Mouse (Mus musculus): ENCODE measurements around the gene Cfdp1.
"Not testable (repeated sequence)": the region's sequence is repeated elsewhere in the genome, so short reads cannot be mapped to it uniquely, and the experiment has no call there.

Cfdp1 gene

GRCm38 (mm10) chr8:111855977-111856376, 1.9 kb upstream of the Cfdp1 start:
- no peak for DNase-seq

GRCm38 (mm10) chr8:111853219-111853618, 872 bp downstream of the Cfdp1 start:
- not testable (repeated sequence) for DNase-seq

GRCm38 (mm10) chr8:111846746-111847145, 7.3 kb downstream of the Cfdp1 start:
- no peak for DNase-seq

- DNase-seq, result no peak
Measured at GRCm38 (mm10) chr8:111835540-111835939, 18.6 kb downstream of the Cfdp1 start.

GRCm38 (mm10) chr8:111834011-111834410, 20.1 kb downstream of the Cfdp1 start:
- no peak for DNase-seq

- DNase-seq, result no peak
Measured at GRCm38 (mm10) chr8:111832983-111833382, 21.1 kb downstream of the Cfdp1 start.

DNA sequence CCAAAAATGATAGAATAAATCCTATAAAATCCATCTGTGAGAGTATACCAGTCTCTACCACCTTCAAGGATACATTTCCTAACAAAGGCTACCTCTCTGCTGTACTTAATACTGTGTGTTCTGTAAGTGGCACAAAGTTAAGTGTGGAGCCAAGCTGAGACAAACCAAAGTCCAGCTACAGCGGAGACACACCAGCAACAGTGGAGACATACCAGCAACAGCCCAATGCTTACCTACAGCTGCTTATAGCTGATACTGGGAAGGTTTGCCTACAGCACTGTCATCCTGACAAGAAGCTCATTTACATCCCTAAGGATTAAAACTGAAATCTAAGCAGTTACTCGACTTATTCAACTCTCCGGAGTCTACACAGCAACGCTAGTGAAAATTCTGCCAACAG, 22.1 kb downstream of the Cfdp1 start:
- no peak for DNase-seq

GRCm38 (mm10) chr8:111828595-111828994, 25.5 kb downstream of the Cfdp1 start:
- DNase-seq, result no peak

DNA sequence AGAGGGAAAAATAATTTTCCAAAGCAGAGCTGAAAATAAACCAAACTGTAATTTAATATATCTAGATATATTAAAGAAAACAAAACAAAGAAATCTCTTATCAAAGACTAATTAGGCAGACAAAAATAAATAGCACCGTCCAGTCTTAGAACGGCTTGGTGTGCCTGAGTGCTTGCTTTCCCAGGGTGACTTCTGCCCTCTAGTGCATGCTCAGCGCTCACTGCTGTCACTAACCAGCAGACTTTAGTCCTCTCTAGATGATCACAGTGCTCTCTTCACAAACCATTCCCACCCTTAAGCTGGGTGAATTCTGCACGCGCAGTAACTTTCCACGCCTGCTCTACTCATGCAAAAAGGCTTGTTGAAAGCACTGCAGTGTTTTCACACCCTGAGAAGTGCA, 28.9 kb downstream of the Cfdp1 start:
- no peak for DNase-seq

GRCm38 (mm10) chr8:111824334-111824733, 29.8 kb downstream of the Cfdp1 start:
- no peak for DNase-seq

- DNase-seq, result no peak
Measured at GRCm38 (mm10) chr8:111821199-111821598, 32.9 kb downstream of the Cfdp1 start.

DNA sequence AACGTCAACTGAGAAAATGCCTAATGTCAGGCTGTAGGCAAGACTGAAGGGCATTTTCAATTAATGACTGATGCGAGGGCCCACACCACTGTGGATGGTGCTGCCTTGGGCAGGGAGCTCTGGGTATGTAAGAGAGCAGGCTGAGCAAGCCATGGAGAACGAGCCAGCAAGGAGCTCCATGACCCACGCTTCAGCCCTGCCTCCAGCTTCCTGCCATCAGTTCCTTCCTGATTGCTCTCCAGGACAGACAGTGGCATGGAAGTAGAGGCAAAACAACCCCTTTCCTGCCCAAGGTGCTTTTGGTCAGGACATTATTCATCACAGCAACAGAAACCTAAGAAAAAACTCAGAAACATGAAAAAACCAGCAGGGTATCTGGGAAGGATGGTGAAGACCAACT, 33.4 kb downstream of the Cfdp1 start:
- no peak for DNase-seq

- no peak for DNase-seq
Measured at GRCm38 (mm10) chr8:111820018-111820417, 34.1 kb downstream of the Cfdp1 start.

- DNase-seq, result no peak
Measured at GRCm38 (mm10) chr8:111818556-111818955, 35.5 kb downstream of the Cfdp1 start.

- DNase-seq, result no peak
Measured at GRCm38 (mm10) chr8:111815078-111815477, 39.0 kb downstream of the Cfdp1 start.

- no peak for DNase-seq
Measured at GRCm38 (mm10) chr8:111813818-111814217, 40.3 kb downstream of the Cfdp1 start.

DNA sequence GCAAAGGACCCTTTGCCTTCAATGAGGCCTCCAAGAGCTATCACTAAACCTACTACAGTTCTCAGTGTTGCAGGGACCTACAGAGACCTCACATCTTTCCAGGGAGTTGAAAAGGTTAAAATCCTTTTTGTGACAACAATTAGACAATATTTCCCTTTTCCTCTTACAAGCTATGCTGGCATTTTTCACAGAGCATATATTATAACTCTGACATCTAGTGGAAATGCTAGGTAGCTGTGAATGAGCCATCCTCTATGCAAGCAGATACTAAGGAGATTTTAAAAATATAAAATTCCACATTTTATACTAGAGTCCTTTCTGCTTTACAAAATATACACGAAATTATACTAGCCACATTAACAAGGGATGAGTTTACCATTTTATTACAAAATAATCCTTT, 41.3 kb downstream of the Cfdp1 start:
- no peak for DNase-seq

DNA sequence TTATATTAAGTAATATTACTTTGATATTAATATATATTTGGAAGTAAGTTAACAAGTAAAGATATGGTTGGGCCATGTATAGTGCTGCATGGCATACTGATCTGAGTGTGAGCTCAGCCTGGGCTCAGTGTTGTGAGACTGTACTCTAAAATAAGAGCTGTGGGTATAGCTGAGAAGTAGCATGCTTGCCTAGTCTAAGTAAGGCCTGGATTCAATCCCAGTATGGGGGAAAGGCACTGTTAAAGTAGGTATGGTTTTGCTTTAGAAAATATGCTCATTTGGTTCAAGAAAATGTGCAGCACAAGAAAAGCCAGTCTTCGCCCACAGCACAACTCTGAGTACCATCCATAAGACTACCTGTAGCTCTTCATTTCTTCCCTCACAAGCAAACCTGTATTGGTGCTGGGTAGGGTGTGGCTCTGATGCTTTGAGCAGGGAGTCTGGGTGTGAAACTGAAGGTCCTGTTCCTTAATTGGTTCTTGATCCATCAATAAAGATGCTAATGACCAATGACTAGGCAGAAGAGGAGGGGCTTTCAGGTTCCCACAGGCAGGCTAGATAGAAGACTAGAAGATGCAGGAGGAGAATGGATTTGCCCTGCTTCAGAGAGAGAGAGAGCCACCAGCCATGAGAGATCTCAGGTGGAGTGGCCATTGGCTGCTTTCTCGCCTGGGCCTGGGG, 43.3 kb downstream of the Cfdp1 start:
- no peak for DNase-seq

- no peak for DNase-seq
Measured at GRCm38 (mm10) chr8:111808891-111809622, 45.0 kb downstream of the Cfdp1 start.

- DNase-seq, result no peak
Measured at GRCm38 (mm10) chr8:111808006-111808405, 46.1 kb downstream of the Cfdp1 start.

DNA sequence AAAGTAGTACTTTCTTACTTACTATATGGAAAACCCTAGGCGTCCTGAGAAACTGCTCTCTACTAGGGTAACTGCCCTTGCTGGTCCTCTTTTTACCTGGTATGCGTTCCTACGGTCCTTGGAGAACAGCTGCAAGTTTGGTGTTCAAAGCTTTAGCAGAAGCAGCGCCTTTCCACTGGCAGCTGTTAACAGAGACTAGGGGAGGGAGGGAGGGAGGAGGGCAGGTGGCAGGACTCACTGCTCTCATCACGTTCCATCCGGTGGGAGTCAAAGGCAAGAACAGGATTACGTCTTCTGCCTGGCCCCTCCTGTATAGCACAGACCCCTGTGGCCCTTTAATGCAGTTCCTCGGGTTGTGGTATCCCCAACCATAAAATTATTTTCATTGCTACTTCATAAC, 50.7 kb downstream of the Cfdp1 start:
- no peak for DNase-seq

DNA sequence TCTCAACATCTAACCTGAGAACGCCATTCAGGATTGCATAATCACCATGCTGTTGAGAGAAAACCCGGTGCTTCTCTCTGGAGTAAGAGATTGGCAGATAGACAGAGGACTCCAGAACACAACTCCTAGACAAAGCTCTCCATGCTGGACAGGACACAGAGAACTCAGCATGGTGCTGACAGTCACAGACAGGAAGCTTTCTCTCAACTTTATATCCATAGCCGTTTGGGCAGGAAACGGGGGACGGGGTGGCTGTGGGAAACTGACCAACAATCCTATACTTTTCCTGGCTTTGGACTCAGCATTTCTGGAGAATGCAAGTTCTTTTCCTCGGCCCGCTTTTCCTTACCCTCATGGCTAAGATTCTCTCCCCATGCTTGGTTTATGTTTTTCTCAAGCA, 51.8 kb downstream of the Cfdp1 start:
- no peak for DNase-seq

DNA sequence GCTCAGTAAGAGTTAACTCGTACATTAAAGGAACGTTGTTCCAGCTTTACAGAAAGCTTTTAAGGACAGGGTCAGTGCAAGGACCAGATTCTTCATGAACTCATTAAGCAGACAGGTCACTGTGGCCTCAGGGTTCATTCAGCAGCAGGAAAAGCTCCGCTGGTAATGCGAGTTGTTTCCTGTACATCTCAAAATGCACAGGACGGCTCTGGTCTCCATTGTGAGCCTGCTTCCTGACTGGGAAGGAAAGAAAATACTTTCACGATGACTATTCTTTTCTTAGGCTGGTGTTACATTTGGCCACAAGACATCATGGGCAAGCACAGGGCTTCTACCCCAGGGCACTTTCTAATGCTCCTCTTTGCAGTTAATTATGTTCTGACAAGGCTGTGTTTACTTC, 52.6 kb downstream of the Cfdp1 start:
- no peak for DNase-seq

GRCm38 (mm10) chr8:111796528-111796927, 57.6 kb downstream of the Cfdp1 start:
- DNase-seq, result no peak

All from right cerebral cortex, postnatal 14 days (tissue).